Mouse (Mus musculus) bone marrow, adult 2 months (tissue): ENCODE results near the gene 4930432K21Rik. TPM values are rescaled to one million over a fixed set of nuclear protein-coding genes. Genes with fewer than 3 reads are reported as not detected.

ENCODE experiments used
- H3K27ac ChIP-seq: fragments of 200-500 bp; 2 replicates; pipeline ENCODE4 v1.5.1; 2012; ENCODE audit warnings: low read depth, mild to moderate bottlenecking, control low read depth, inconsistent platforms, low read length; ENCODE audit not compliant: control insufficient read depth, poor library complexity, insufficient read depth
- H3K4me1 ChIP-seq: fragments of 200-500 bp; 2 replicates; pipeline ENCODE4 v1.6.1; 2011; ENCODE audit warnings: low read length; ENCODE audit not compliant: control insufficient read depth, insufficient read depth
- H3K4me3 ChIP-seq: fragments of 200-500 bp; replicated peaks from 2 replicates; pipeline ENCODE3; 2011; ENCODE audit warnings: mild to moderate bottlenecking, low read depth, low read length, control low read depth; ENCODE audit not compliant: control insufficient read depth
- CTCF ChIP-seq: fragments of 200-500 bp; IDR thresholded peaks from 2 replicates; pipeline ENCODE4 v1.5.1; 2011; ENCODE audit warnings: low read length, control low read depth; ENCODE audit not compliant: control insufficient read depth, insufficient read depth
- POLR2A ChIP-seq: fragments of 200-500 bp; IDR thresholded peaks from 2 replicates; pipeline ENCODE4 v1.6.1; 2011; ENCODE audit warnings: low read depth, mild to moderate bottlenecking, control low read depth, low read length, borderline replicate concordance; ENCODE audit not compliant: control insufficient read depth
- WGBS: fragments of 180-500 bp; shearing (Covaris S2); methylation state at CpG from one replicate; pipeline ENCODE4 v1.1.7; 2018; 5-methylcytosine and 5-hydroxymethylcytosine counted together
- polyA plus RNA-seq: library from polyadenylated mRNA; stranded (reverse); fragments of >200 nt; gene quantifications from 2 replicates; pipeline ENCODE4 v1.2.4, GENCODE M21; 2011; ENCODE audit warnings: low replicate concordance; ENCODE audit not compliant: missing spikeins, insufficient read depth, insufficient read length

The 4930432K21Rik gene
- polyA plus RNA-seq, 1 experiment = not detected

- no peaks in the 10 kb centered on the region; the same call in 1 of the 2 replicates for H3K4me1 ChIP-seq
- TF ChIP-seq POLR2A (no peak), CTCF (no peak)
- 91% methylated on average over 7 of the region's 7 CpGs for WGBS
- no peak overlapping the region for H3K4me3 ChIP-seq
- no peak overlapping the region for H3K27ac ChIP-seq
Measured at GRCm38 (mm10) chr8:84190191-84190867, 42.5 kb downstream of the 4930432K21Rik start.

- 21% methylated on average over 13 of the region's 13 CpGs for WGBS
- TF ChIP-seq POLR2A = peak; percentile 59; the same call in 1 of the 2 replicates
- TF ChIP-seq CTCF = no peak
Measured at GRCm38 (mm10) chr8:84192023-84192422, 44.2 kb downstream of the 4930432K21Rik start.

GRCm38 (mm10) chr8:84192555-84192954 is 44.7 kb downstream of the 4930432K21Rik start:
- peak overlapping the region; percentile 58 for H3K4me3 ChIP-seq
- 2% methylated on average over 33 of the region's 33 CpGs for WGBS

More at GRCm38 (mm10) chr8:84192023-84192422, 44.2 kb downstream of the 4930432K21Rik start:
- peak overlapping the region; percentile 58 for H3K4me3 ChIP-seq
- H3K4me1 ChIP-seq = no peaks in the 10 kb centered on the region; the same call in 1 of the 2 replicates
- H3K27ac ChIP-seq = peak overlapping the region; percentile 91

GRCm38 (mm10) chr8:84193161-84193560 is 45.3 kb downstream of the 4930432K21Rik start:
- H3K27ac ChIP-seq = no peak overlapping the region
- 76% methylated on average over 4 of the region's 4 CpGs for WGBS
- no peak for TF ChIP-seq POLR2A
- TF ChIP-seq CTCF = no peak
- H3K4me3 ChIP-seq = no peak overlapping the region
- H3K4me1 ChIP-seq = peaks cover 2% of the 10 kb centered on the region; the same call in 1 of the 2 replicates

More at GRCm38 (mm10) chr8:84192555-84192954, 44.7 kb downstream of the 4930432K21Rik start:
- TF ChIP-seq CTCF = no peak
- TF ChIP-seq POLR2A = peak; percentile 65; the same call in 1 of the 2 replicates
- H3K4me1 ChIP-seq = no peaks in the 10 kb centered on the region; the same call in 1 of the 2 replicates
- peak overlapping the region; percentile 91 for H3K27ac ChIP-seq

GRCm38 (mm10) chr8:84193566-84193965 is 45.7 kb downstream of the 4930432K21Rik start:
- 76% methylated on average over 5 of the region's 5 CpGs for WGBS
- H3K27ac ChIP-seq = no peak overlapping the region
- H3K4me3 ChIP-seq = no peak overlapping the region
- no peak for TF ChIP-seq POLR2A
- TF ChIP-seq CTCF = peak; percentile 42
- H3K4me1 ChIP-seq = peaks cover 2% of the 10 kb centered on the region; the same call in 1 of the 2 replicates

GRCm38 (mm10) chr8:84194224-84194743 is 46.5 kb downstream of the 4930432K21Rik start:
- no peak overlapping the region for H3K4me3 ChIP-seq

GRCm38 (mm10) chr8:84197141-84197921 is 49.5 kb downstream of the 4930432K21Rik start:
- TF ChIP-seq POLR2A = peak; percentile 35; the same call in 1 of the 2 replicates
- TF ChIP-seq CTCF = no peak
- peak overlapping the region; percentile 47 for H3K4me3 ChIP-seq
- 4% methylated on average over 43 of the region's 43 CpGs for WGBS
- H3K27ac ChIP-seq = peak overlapping the region; percentile 64
- peaks cover 6% of the 10 kb centered on the region for H3K4me1 ChIP-seq

More at GRCm38 (mm10) chr8:84194224-84194743, 46.5 kb downstream of the 4930432K21Rik start:
- H3K27ac ChIP-seq = no peak overlapping the region
- H3K4me1 ChIP-seq = peaks cover 3% of the 10 kb centered on the region; the same call in 1 of the 2 replicates
- TF ChIP-seq POLR2A (no peak), CTCF (no peak)
- WGBS = 69% methylated on average over 3 of the region's 3 CpGs

GRCm38 (mm10) chr8:84197922-84198774 is 50.3 kb downstream of the 4930432K21Rik start:
- Histone ChIP-seq H3K27ac (peak overlapping the region; percentile 64), H3K4me3 (peak overlapping the region; percentile 47), H3K4me1 (peaks cover 11% of the 10 kb centered on the region)
- WGBS = 1% methylated on average over 30 of the region's 30 CpGs
- no peak for TF ChIP-seq CTCF
- peak; percentile 17; the same call in 1 of the 2 replicates for TF ChIP-seq POLR2A
